Mouse (Mus musculus) spleen, embryonic (tissue): ENCODE results near the gene Phospho1.

Experiments used
- CTCF ChIA-PET: fragments of 350-600 bp; sonication (Branson Sonifier 250); formaldehyde crosslinking; loops from one replicate; lab custom pipeline; 2022; lab: Charles Lee

Phospho1 gene

DNA sequence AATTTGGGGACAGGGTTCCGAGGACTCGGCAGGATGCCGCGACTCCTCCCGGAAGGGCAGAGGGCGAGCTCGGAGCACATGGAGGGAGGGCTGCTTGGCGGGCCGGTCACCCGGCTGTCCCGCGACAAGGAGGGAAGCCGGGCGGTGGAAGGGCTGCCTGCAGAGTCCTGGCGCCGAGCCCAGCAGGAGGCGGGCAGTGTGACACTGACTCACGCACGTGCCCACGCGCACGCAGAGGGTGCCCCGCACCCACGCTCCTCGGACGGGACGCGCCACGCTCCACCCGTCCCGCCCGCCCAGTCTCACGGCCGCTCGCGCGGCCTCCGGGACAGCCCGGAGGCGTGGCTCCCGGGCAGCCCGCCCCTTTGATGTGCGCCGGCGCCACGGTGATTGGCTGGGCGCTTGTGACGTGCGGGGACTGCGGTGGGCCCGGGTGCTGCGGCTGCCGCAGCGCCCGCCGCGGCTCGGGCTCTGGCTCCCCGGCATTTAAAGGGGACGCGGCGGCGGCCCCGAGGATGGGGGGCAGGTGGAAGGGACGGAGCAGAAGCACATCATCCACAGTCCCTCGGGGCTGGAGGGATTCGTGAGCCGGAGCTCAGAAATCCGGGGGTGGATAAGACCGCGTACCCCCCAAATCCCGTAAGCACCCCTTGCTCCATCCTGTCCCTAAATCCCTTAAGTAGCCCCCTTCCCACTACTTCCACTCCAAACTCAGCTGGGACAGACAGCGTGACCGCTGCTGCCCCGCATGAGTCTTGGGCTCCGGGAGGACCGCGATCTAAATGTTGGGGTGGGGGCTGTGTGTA lies at the start of gene Phospho1:
Phospho1 (plus strand) TSS at position 429 of the 806 bp plus-strand sequence.
- CTCF ChIA-PET: interaction anchor here (0.9 to 1.1 kb wide), 3 partner anchors 26 to 74 kb away, joined by 3 to 5 read pairs (median 4); no protein-coding TSS in a partner anchor

DNA sequence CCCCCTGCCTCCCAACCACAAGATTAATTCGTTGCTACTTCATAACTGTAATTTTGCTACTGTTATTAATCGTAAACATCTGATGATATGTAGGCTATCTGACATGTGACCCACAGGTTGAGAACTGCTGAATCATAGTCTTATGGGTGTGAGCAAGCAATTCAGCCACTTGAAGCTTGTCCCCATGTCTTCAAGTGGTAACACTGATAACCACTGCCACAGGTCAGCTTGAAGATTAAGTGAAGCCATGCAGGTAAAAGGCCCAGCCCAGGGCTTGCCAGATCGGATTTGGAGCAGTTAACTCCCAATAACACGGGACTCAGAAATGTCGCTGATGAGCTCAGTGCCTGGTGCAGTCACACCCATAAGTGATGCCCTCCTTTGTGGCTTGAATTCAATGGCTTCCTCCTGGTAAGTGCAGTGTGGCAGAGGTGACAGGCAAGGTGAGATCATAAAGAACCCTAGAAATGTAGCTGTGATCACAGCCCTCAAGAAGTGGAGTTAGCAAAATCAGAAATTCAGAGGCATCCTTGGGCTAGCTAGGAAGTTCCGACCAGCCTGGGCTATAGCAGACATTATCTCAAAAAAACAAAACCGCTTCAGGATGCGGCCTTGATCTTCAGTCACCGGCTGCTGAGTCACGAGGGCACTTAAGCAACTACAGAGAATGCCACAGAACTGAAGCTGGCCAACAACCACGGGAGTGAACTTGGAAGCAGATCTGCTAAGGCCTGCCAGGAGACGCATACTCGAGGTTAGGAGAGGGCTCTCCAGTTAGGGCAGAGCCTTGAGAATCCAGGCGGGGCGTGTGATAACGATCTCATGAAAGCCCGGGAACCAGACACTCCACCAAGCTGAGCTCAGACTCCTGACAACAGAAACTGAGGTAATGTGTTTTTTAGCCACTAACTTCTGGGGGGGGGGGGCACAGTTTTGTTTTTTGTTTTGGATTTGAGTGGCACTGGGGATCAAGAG lies 46.7 kb upstream of the Phospho1 start:
- CTCF ChIA-PET: no interaction called here

DNA sequence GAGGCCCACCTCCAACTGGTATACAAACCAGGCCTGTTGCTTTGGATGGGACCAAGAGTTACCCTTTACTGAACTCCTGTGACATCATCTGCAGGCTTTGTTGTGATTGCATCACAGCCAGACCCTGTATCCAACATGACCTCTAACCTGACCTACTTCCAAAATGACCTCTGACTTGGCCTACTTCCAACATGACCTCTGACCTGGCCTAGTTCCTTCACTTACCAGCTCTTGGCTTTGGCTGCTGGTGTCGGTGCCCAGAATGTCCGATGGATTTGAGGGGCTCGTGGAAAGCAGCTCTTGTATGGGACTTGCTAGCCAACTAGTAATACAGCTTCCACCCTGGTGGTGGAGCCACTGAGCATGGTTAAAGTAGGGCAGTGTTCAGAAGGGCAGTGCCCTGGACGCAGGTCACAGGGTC lies 45.5 kb upstream of the Phospho1 start:
- CTCF ChIA-PET: interaction anchor here (0.6 kb wide), 1 partner anchor 520 kb away, joined by 10 read pairs; no protein-coding TSS in a partner anchor

DNA sequence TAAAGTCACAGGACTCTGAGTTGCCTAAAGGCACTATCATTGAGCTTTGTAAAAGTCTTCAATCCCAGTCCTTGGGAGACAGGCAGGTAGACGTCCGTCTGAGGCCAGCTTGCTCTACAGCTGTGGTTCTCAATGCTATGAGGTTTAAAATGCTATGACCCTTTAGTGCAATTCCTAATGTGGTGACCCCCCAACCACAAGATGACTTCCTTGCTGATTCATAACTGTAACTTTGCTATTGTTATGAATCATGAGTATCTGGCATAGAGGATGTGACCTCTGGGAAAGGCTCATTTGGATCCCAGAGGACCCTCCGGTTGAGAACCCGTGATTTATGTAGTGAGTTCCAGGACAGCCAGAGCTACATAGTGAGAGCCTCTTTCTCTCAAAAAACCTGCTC lies 44.9 kb upstream of the Phospho1 start:
- CTCF ChIA-PET: no interaction called here

DNA sequence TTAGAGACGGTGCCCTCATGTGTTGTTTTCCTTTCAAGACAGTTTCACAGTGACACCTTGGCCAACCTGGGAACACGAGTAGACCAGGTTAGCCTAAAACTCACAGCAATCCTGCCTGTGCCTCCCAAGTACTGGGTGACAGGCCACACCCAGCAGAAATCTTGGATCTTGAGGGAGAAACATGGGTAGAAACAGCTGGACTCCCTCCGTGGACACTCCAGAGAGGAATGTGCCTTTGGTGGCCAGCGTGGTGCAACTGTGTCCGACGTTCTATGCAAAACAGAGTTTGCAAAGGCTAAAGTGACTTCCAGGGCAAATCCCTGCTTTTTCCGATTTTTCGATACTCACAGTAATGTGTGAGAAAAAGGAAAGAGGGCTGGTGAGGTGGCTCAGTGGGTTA lies 43.8 kb upstream of the Phospho1 start:
- CTCF ChIA-PET: interaction anchor here (0.7 kb wide), 1 partner anchor 112 kb away, joined by 3 read pairs; no protein-coding TSS in a partner anchor

DNA sequence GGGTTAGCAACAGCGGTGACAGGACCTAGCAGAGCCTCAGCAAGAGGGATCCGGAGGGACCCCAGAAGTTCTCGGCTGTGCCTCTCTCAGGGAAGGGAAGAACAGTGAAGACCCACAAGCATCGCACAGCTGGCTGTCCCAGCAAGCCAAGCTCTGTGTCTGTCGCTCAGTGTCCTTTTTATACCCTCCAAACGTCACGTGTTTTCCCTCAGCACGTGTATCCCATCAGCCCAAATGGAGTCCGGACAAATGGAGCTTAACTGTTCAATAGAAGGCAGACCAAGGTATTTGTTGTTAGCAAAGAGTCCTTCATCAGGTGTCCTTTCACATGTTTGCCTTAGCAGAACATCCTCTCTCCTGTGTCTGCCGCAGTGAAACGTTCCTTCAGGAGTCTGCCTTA lies 42.7 kb upstream of the Phospho1 start:
- CTCF ChIA-PET: no interaction called here

DNA sequence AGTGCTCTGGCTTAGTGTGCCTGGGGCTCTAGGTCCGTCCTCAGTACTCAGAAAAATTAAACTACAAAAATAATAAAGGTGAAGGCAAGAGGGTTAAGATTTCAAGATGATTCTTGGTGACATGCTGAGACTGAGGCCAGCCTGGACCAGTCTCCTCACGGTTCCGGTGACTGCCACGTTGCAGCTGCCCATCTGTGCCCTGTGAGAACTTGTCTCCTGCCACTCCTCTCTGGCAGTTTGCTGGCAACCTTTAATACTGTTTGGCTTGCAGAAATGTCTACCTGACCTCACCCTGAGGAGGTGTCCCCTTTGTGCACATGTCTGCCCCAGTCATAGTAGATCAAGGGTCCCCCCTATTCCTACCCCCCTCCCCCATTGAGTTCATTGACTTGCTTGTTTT lies 40.8 kb upstream of the Phospho1 start:
- CTCF ChIA-PET: no interaction called here

DNA sequence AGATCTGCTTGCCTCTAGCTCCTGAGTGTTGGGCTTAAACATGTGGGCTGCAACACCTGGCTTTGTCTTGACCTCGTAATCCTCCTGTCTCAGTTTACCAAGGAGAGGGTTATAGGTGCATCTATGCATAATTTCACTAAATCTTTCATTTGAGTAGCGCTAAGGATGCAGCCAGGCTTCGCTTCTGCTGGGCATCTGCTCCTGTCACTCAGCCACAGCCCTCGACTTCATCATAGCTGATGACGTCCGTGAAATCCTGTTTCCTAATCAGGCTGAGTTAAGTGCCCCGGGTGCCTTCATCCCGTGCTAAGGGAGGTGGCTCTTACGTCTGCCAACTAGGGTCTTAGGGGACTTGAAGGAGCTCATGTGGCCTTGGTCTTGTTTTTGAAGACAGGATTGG lies 40.3 kb upstream of the Phospho1 start:
- CTCF ChIA-PET: no interaction called here

DNA sequence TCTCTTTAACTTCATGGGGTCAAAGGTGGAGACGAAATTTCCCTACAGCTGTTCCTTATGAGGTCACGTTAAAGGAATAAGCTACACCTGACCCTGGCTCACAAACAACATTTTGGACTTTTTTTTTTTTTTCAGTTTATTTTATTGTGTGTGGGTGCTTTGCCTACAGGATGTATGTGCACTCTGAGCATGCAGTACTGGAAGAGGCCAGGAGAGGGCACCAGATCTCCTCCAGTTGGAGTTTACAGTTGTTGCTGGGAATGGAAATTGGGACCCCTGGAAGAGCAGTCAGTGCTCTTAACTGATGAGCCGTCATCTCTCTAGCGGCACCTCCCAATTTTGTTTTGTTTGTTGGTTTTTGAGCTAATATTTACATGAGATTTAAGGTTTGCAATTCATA lies 38.6 kb upstream of the Phospho1 start:
- CTCF ChIA-PET: interaction anchor here (0.6 kb wide), 3 partner anchors 45 to 1655 kb away, joined by 3 to 4 read pairs (median 3); no protein-coding TSS in a partner anchor

DNA sequence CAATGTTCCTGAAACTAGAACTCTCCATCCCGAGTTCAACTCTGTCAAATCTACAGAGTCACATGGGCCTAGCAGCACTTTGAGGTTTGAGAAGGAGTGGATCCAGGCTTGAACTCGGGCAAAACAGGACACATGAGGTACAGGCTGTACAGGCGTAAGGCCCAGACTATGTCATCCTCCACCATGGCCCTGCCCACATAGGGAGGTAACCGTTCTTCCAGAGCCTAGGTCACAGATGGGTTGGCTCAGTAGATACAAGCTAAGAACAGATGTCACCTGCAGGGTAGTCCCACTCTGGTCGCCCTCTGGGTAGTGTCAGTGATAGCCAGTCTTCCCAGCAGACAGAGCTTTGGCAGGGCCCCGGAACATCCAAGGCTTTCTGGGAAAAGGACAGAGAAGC lies 37.8 kb upstream of the Phospho1 start:
- CTCF ChIA-PET: no interaction called here

DNA sequence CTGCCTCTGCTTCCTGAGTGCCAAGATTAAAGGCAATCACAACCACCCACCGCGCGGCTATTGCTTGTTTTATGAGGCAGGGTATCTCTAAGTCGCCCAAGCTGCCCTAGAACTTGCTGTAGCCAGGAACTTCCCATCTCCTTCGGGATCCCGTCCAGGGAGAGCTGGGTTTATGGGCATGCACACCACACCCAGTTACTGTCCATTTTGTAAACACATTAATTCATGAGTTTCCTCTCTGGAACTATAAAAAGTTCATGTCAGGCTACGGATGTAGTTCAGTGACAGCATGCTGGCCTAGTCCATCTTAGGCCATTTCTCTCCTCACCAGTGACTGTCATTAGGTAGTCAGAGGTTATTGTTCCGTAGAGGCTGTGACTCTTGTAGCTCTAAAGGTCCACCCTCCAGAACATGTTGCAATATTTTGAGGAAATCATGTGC lies 34.8 kb upstream of the Phospho1 start:
- CTCF ChIA-PET: no interaction called here

DNA sequence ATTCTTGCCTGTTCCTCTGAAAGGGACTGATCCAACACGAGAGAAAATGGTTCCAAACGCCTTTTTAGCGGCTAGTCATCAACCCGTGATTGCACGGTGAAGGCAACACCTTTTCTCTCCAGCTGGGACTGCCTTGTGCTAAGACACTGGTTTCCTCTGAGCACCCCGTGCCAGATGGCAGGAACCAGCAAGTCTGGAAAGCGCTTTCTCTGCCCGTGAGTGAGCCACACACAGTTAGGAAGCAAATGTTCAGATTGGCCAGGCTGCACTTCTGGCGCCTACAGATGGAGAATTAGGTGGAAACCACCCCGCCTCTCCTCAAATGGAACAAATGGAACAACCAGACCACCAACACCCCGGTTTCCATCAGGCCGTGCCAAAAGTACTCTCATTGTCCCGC lies 32.5 kb upstream of the Phospho1 start:
- CTCF ChIA-PET: no interaction called here

DNA sequence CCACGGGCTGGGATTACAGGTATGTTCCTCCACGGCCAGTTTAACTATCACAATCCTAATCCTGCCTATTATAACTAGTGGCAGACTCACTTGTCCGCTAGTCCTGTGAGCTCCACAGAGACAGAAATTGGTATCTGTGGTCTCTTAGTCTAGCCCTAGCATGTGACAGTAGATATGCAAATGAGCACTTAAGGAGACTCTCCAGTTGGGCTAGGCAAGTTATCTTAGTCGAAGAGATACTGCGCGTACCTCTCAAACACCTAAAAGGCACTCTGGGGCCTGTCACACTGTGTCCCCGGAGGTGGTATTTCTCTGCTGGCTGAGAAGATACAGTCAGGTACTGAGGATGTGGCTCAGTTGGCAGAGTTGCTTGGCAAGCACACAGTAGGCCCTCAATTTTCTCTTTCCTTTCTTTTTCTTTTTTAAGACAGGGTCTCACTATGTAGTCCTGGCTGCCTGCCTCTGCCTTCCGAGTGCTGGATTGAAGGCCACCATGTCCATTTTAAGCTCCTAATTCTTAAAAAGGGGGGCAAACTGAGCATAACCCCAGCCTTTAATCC lies 31.3 kb upstream of the Phospho1 start:
- CTCF ChIA-PET: no interaction called here

DNA sequence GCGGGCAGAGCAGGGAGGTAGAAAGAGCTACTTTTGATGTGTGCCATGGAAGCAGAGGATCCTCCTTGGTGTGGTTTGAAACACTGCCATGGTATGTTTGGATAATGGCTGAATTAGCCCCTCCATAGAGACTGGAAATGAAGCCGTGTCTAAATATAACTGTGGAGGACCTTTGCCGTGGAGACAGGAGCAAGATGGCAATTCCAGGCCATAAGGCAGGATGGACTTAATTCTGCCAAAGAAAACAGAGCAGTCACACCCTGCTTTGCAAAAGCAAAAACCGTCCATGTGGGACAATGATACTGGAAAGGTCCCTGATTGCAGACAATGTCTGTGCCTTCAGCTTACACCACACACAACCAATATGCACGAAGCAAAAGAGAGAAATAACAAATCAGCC lies 30.1 kb upstream of the Phospho1 start:
- CTCF ChIA-PET: interaction anchor here (0.6 kb wide), 1 partner anchor 30 kb away, joined by 3 read pairs; no protein-coding TSS in a partner anchor

DNA sequence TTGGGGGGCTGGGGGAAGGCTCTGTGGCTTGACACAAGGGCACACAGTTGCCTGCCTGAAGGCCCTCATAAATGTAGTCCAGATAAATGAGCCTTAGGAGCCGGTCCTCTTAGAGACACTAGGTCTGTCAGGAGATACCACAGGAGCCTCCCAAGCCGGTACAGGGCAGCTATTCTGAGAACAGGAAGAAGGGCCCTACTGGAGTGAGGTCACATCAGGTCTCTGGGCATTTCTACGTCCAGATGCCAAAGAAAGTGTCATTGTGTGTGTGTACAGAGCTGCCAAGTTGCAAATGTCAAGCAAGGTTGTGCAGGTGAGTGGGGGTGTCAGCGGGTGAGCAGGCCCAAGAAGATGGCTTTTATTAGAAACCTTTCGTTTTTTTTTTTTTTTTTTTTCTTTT lies 28.7 kb upstream of the Phospho1 start:
- CTCF ChIA-PET: no interaction called here

DNA sequence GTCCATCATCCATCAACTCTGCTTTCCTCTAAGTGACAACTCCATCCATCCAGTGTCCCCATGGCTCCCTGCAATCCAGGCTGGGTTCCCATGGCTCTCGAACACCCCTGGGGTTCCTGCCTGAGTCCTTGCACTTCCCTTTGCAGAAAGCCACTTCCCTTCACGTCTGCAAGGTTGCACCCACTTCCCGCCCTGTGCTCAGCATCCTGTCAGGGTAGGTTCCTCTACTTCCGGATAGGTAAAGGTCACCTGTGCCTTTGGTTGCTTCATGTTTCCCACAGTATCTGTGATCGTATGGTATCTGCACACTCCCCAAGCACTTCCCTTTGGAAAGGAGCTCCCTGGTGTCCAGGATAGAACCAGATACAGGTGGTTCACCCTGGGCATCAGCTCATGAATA lies 19.3 kb upstream of the Phospho1 start:
- CTCF ChIA-PET: interaction anchor here (1.0 kb wide), 1 partner anchor 23 kb away, joined by 3 read pairs; no protein-coding TSS in a partner anchor

DNA sequence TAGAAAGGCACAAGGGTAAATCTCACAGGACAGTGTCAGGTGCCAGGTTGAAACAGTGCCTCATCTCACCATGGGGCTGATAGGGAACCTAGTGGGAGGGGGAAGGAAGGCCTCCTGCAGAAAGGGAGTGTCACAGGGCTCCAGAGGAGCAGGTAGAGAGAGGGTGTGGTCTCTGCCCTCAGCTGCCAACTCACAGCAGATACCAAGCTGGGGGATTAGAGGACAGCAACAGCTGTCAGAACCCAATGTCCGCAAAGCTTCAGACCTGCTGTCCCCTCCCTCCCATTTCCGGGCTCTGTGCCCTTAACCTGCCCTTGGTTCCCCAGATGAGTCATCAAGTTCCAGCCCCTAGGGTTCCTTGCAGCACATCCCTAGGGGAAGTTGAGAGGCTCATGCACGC lies 18.8 kb upstream of the Phospho1 start:
- CTCF ChIA-PET: interaction anchor here (1.0 kb wide), 1 partner anchor 22 kb away, joined by 3 read pairs; no protein-coding TSS in a partner anchor

DNA sequence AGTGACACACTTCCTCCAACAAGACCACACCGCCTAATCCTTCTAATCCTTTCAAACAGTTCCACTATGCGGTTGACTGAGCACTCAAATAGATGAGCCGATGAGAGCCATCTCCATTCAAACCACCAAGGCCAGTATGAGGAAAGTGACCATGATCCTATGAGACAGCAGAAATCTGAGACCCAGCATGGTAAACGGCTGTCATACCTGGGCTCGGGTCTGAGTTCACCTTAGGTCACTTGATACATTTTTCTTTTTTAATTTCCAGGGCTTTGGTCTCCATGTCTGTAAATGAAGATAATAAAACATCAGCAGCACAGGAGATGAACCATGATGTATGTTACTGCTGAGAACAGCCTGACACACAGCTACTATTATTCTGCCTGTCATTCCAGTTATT lies 16.4 kb upstream of the Phospho1 start:
- CTCF ChIA-PET: no interaction called here

DNA sequence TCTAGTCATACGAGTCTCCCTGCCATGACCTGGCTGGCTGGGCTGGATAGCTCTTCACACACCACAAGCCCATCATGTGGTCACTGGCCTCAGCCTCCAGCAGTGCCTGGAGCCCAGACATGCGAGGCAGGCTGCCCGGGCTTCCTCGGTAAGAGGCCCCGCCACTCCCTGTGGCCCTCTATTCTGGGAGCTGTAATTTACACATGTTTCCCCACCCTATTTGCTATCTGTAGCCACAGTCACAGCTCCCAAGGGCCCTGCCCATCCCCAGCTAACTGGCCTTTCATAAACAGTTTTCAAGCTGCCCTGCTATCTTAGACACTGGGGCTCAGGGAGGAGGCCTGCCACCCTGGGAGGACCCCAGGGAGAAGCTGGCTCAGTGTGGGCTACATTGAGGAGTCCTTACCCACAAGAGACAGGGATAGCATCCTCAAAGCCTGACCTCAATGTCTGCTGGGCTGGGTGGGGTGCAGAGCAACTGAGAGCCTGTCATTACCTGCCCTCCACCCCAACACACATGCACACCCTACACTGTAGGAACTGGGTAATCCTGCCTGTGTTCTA lies 15.8 kb upstream of the Phospho1 start:
- CTCF ChIA-PET: no interaction called here

DNA sequence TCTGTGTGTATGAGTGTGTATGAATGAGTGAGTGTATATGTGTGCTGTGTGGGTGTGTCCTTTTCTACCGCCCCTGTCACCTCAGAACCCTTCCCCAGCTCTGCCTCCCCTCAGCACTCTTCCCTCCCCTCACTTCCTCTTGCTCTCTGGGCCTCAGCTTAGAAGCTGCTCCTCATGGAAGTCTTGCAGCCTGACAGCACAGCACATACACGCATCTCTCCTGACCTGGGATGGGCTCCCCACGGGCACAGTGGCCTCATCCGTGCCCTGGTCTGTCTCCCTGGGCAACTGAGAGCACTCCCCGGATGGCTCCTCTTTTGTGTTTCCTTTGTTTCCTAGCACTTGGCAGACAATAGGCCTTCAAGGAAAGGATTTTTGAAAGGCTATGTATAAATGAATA lies 14.7 kb upstream of the Phospho1 start:
- CTCF ChIA-PET: no interaction called here

DNA sequence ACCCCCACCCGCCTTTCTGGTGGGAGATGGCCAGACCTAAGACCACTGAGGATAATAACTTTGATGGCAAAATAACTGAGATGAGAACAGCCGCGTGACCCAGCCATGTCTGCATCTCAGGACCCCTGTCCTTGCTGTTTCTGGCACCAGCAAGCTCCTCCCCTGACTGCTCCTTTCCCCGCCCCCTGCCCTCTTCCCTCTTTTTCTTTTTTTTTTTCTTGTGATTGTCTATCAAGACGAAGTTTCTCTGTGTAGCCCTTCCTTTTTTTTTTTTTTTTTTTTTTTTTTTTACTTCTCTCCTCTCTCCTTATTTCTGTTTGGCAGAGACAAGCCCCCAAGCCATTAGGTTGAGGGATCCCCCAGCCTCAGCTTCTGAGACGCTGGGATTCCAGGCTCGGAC lies 13.5 kb upstream of the Phospho1 start:
- CTCF ChIA-PET: no interaction called here
